Mouse (Mus musculus): Measurements from ENCODE around the gene Mtmr11. TPM values are rescaled to one million over a fixed set of nuclear protein-coding genes. Genes with fewer than 3 reads are reported as not detected.
A peak's percentile ranks its signal among the peaks of the same experiment; 100 is the strongest.
"Not testable (repeated sequence)": the region's sequence is repeated elsewhere in the genome, so short reads cannot be mapped to it uniquely, and the experiment has no call there.

Gene Mtmr11
- total and polyA plus RNA-seq, 2 experiments from 2014 or later = 6.9 to 18.9 TPM

GRCm38 (mm10) chr3:96172197-96173178 lies 10.7 kb downstream of the Mtmr11 start, which contains the start of gene Sf3b4:
Gene Sf3b4 (plus strand): TSS chr3:96172332.
- DNase-seq (ENCODE audit: low spot score) (peak; percentile 94), ATAC-seq (ENCODE audit: insufficient read depth, low read depth) (peak; percentile 94)
- Histone ChIP-seq H3K36me3 (replicated peaks; ENCODE audit: control insufficient read depth, insufficient read depth, low read length) (peaks cover 31% of the 10 kb centered on the region), H3K27me3 (ENCODE audit: control insufficient read depth, insufficient read depth, low read length) (no peaks in the 10 kb centered on the region), H3K4me2 (ENCODE audit: low read depth, low read length) (peak within 1 kb of the TSS; percentile 82), H3K9ac (replicated peaks; ENCODE audit: low read depth, low read length) (peak within 1 kb of the TSS; percentile 84), H3K4me1 (ENCODE audit: control insufficient read depth, insufficient read depth) (peaks cover 22% of the 10 kb centered on the region), H3K4me3 (ENCODE audit: low read depth, low read length) (peak within 1 kb of the TSS; percentile 87), H3K27ac (ENCODE audit: low read depth) (peak within 1 kb of the TSS; percentile 100), H3K9me3 (replicated peaks; ENCODE audit: control insufficient read depth, low read length) (no peaks in the 10 kb centered on the region)
- TF ChIP-seq EP300 (IDR thresholded peaks at IDR 0.05; ENCODE audit: low read depth) (peak; percentile 80; the same call in 1 of the 2 replicates), CTCF (IDR thresholded peaks at IDR 0.05; ENCODE audit: low read depth) (no peak)
- WGBS = under 1% methylated on average over 56 of the region's 58 CpGs

- no peak for ATAC-seq (ENCODE audit: insufficient read depth, low read depth)
- Histone ChIP-seq H3K4me2 (ENCODE audit: low read depth, low read length) (peak overlapping the region; percentile 82), H3K36me3 (replicated peaks; ENCODE audit: control insufficient read depth, insufficient read depth, low read length) (peaks cover 38% of the 10 kb centered on the region), H3K4me1 (ENCODE audit: control insufficient read depth, insufficient read depth) (peaks cover 22% of the 10 kb centered on the region), H3K9me3 (replicated peaks; ENCODE audit: control insufficient read depth, low read length) (no peaks in the 10 kb centered on the region), H3K27me3 (ENCODE audit: control insufficient read depth, insufficient read depth, low read length) (no peaks in the 10 kb centered on the region), H3K27ac (ENCODE audit: low read depth) (no peak overlapping the region), H3K9ac (replicated peaks; ENCODE audit: low read depth, low read length) (peak overlapping the region; percentile 84; the same call in 1 of the 2 replicates), H3K4me3 (ENCODE audit: low read depth, low read length) (peak overlapping the region; percentile 87)
- DNase-seq (ENCODE audit: low spot score) = no peak
- TF ChIP-seq CTCF (IDR thresholded peaks at IDR 0.05; ENCODE audit: low read depth) (no peak), EP300 (IDR thresholded peaks at IDR 0.05; ENCODE audit: low read depth) (no peak)
- 30% methylated on average over 7 of the region's 7 CpGs for WGBS
Observed at GRCm38 (mm10) chr3:96173185-96173584, 11.4 kb downstream of the Mtmr11 start.

GRCm38 (mm10) chr3:96174042-96174441 lies 12.2 kb downstream of the Mtmr11 start:
- H3K4me3 ChIP-seq (ENCODE audit: low read depth, low read length); ATAC-seq (ENCODE audit: insufficient read depth, low read depth); H3K9ac ChIP-seq (replicated peaks; ENCODE audit: low read depth, low read length); H3K27me3 ChIP-seq (ENCODE audit: control insufficient read depth, insufficient read depth, low read length); DNase-seq (ENCODE audit: low spot score); H3K4me2 ChIP-seq (ENCODE audit: low read depth, low read length); H3K27ac ChIP-seq (ENCODE audit: low read depth); H3K9me3 ChIP-seq (replicated peaks; ENCODE audit: control insufficient read depth, low read length): not testable (repeated sequence)
- H3K36me3 ChIP-seq (replicated peaks; ENCODE audit: control insufficient read depth, insufficient read depth, low read length) = peaks cover 40% of the 10 kb centered on the region
- peaks cover 21% of the 10 kb centered on the region; the same call in 1 of the 2 replicates for H3K4me1 ChIP-seq (ENCODE audit: control insufficient read depth, insufficient read depth)
- WGBS = 82% methylated on average over 4 of the region's 4 CpGs

- Histone ChIP-seq H3K36me3 (replicated peaks; ENCODE audit: control insufficient read depth, insufficient read depth, low read length) (peaks cover 40% of the 10 kb centered on the region), H3K4me1 (ENCODE audit: control insufficient read depth, insufficient read depth) (peaks cover 29% of the 10 kb centered on the region; the same call in 1 of the 2 replicates), H3K27ac (ENCODE audit: low read depth) (no peak overlapping the region), H3K4me2 (ENCODE audit: low read depth, low read length) (no peak overlapping the region), H3K27me3 (ENCODE audit: control insufficient read depth, insufficient read depth, low read length) (no peaks in the 10 kb centered on the region), H3K9me3 (replicated peaks; ENCODE audit: control insufficient read depth, low read length) (no peaks in the 10 kb centered on the region), H3K4me3 (ENCODE audit: low read depth, low read length) (no peak overlapping the region), H3K9ac (replicated peaks; ENCODE audit: low read depth, low read length) (no peak overlapping the region)
- 91% methylated on average over 6 of the region's 6 CpGs for WGBS
- DNase-seq (ENCODE audit: low spot score) (no peak), ATAC-seq (ENCODE audit: insufficient read depth, low read depth) (no peak)
- TF ChIP-seq EP300 (IDR thresholded peaks at IDR 0.05; ENCODE audit: low read depth) (no peak), CTCF (IDR thresholded peaks at IDR 0.05; ENCODE audit: low read depth) (no peak)
Observed at GRCm38 (mm10) chr3:96175251-96175650, 13.4 kb downstream of the Mtmr11 start.

GRCm38 (mm10) chr3:96178427-96178826 lies 16.6 kb downstream of the Mtmr11 start:
- DNase-seq (ENCODE audit: low spot score) = no peak
- no peaks in the 10 kb centered on the region for H3K9me3 ChIP-seq (replicated peaks; ENCODE audit: control insufficient read depth, low read length)
- ATAC-seq (ENCODE audit: insufficient read depth, low read depth) = no peak
- WGBS = 83% methylated on average over 4 of the region's 4 CpGs
- no peak overlapping the region for H3K4me3 ChIP-seq (ENCODE audit: low read depth, low read length)
- H3K4me2 ChIP-seq (ENCODE audit: low read depth, low read length) = no peak overlapping the region
- no peak overlapping the region for H3K9ac ChIP-seq (replicated peaks; ENCODE audit: low read depth, low read length)
- peaks cover 26% of the 10 kb centered on the region for H3K4me1 ChIP-seq (ENCODE audit: control insufficient read depth, insufficient read depth)
- peaks cover 40% of the 10 kb centered on the region for H3K36me3 ChIP-seq (replicated peaks; ENCODE audit: control insufficient read depth, insufficient read depth, low read length)
- TF ChIP-seq CTCF (IDR thresholded peaks at IDR 0.05; ENCODE audit: low read depth) = no peak
- TF ChIP-seq EP300 (IDR thresholded peaks at IDR 0.05; ENCODE audit: low read depth) = no peak
- no peak overlapping the region for H3K27ac ChIP-seq (ENCODE audit: low read depth)
- H3K27me3 ChIP-seq (ENCODE audit: control insufficient read depth, insufficient read depth, low read length) = no peaks in the 10 kb centered on the region

All from heart, postnatal 0 days (tissue).